Mouse (Mus musculus): ENCODE results near the gene Tecpr2.

The Tecpr2 gene

DNA sequence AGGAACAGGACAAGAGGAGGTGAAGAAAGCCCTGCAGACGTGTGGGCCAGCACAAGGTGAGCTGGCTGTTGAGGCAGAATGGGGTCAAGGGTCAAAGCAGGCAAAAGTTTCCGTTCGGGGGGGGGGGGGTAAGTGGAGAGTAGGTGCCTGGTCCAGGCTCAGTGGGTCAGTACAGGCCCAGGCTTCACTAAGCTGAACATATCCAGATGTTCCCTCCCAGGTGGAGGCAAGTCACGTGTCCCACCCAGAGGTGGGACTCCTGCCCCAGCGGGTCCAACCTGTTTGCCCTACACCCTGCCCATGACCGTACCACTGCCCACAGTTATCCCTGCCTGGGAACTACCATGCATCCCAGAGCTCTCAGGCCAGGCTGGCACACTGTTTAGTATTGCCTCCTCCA, 116.7 kb downstream of the Tecpr2 start:
- DNase-seq (ENCODE audit: low read depth, low spot score), result no peak

DNA sequence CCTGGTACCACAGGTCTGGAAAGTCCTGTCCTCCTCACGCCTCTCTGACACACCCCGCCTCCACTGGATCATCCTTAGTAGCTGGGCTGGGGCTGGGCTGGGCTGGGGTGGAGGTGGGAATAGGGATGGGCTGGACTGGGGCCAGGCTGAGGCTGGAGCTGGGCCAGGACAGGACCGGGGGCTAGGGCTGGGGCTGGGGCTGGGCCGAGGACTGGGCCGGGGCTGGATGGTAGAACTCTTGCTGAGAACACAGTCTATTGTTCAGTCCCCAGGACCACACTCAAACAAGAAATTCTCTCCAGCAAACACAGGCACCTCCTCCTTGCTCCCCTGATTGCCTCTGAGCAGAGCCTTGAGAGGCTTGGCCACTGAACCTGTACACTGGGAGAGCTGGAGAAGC, 117.3 kb downstream of the Tecpr2 start:
- no peak for DNase-seq (ENCODE audit: low read depth, low spot score)

DNA sequence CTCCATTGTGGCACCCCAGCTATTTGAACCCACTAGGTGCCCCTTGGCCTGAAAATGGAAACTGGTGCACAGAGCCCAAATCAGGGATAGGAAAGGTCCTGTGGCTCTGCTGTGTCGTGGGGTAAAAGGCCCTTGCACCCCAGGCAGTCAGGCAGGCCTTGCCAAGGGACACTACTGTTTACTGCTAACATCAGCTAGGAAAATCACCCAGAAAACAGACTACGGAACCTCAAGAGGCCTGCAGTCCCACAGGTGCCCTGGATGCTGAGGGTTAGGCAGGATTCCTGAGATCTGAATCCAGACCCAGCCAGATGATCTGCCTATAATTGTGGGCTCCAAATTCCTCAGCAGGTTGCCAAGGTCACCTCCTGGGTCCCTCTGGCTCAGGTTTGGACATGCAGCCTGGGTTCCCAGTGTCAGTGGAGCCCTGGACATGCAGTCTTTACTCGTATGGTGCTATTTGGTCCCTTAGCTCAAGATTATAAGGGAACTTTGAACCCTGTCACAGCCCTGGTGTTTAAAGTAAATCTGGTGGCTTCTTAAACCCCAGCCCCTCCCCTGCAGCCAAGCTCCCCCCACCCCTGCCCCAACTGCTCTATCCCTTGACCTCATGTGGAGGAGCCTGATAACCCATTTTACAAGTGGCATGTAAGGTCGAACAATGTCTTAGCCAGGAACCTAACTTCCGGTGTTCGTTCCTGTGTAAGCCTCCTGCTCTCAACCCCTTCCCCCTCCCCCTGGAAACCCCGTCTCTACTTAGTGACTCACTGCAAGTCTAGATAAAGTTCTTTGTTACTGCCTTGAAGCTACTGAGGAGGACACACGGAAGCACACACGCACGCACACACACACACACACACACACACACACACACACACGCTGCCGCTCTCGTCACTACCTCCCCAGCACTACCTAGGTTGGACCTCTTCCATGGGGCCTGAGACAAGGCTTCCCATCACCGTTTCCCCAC, 118.4 kb downstream of the Tecpr2 start:
- no peak for DNase-seq (ENCODE audit: low read depth, low spot score)

DNA sequence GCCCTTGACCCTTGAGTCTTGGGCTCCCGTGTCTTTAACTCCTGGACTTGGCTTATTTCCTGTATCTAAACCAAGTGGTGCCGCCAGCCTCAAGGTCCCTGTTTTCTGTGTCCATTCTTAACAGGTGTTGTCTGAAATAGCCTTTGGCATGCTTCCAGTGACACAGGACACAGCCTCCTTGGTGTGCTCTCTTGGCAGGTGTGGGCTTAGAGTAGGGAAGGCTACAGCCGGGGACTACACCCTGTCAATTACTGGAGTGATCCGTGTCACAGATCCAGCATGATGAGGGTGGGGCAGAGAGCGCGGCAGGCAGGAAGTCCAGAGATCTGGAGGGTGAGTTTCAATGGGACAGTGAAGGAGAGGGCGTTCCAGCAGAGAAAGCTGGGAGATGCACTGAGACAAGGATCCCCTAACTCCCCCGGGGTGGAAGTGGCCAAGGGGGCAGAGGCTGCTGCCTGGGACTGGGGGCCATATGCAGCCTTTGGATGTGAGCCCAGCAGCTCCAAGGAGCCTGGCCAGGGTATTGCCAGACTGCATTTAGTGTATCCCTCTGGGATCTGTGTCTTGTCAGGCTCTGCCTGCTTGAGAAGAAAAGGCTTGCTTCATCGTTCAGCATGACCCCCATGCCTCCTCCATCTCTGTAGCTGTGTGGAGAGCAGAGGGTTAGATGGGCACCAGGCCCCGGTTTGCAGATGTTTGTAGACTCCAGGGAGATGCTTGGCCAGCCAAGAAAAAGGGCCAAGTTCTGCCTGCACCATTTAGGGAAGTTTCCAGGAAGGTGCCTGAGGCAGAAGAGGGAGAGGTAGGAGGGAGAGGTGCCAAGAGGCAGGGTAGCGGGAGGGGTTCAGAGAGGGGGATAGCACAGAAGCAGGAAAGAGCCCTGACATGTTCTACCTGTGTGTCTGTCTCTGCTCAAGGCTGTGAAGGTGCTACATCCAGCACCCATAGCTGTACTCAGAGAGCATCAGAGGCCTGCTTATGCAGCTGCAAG, 119.7 kb downstream of the Tecpr2 start:
- DNase-seq (ENCODE audit: low read depth, low spot score), result no peak

DNA sequence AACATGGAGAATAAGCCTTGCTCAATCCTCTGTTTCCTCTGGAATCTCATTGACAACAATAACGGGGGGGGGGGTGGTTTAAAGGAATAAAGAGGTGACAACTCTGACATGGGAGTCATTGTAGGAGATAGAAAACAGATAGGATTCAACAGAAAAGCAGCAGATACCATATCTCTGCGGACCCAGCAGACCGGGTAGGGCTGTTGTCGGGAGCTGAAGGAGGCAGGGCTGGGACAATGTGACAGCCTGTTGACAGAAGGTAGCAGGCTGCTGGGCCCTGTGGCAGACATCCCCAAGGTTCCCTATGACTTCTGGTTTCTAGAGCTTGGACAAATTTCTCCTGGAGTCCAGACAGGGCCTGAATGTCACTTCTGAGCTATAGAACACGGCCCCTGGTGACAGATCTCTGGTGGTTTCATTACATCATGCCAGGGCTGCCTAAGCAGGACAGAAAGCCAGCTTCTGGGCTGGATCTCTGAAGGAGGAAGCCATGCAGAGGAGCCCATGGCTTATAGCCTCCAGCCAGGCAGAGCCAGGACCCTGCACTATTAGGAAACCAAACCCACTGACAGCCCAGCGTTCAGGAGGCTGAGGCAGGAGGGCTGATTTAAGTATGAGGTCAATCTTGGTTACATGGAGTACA, 120.7 kb downstream of the Tecpr2 start:
- DNase-seq (ENCODE audit: low read depth, low spot score), result no peak

DNA sequence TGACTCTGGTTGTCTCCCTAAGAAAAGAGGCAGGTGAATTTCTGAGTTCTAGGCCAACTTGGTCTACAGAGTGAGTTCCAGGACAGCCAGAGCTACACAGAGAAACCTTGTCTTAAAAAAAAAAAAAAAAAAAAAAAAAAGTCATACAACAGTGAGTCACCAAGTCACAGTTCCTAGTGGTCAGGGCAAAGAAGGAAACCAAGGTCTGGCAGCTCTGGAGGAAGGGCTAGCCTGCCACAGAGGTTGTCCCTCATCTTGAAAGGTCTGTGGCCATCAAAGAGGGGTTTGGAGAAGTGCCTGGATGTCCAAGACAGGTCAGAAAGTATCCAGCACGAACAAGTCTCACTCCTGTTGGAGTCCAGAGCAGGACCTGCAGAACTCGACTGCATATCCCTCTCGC, 127.7 kb downstream of the Tecpr2 start:
- peak; percentile 43 for DNase-seq (ENCODE audit: low read depth, low spot score)

DNA sequence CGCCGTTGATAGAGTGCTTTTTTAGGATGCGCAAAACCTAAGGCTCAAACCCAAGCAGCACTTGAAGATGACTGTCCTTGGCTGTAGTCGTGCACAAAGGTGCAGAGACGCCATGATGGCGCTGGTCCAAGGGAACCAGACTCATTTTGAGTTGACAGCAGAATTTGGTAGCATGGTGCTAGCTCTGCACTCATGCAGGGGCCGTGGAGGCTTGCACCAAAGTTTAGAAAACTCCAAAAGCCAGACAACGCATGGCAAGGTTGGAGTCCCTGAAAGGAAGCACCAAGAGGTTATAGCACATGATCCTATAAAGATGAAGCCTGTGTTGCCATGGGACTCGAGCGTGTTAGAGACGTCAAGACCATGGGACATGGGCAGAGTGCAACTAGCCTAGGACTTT, 129.0 kb downstream of the Tecpr2 start:
- no peak for DNase-seq (ENCODE audit: low read depth, low spot score)

DNA sequence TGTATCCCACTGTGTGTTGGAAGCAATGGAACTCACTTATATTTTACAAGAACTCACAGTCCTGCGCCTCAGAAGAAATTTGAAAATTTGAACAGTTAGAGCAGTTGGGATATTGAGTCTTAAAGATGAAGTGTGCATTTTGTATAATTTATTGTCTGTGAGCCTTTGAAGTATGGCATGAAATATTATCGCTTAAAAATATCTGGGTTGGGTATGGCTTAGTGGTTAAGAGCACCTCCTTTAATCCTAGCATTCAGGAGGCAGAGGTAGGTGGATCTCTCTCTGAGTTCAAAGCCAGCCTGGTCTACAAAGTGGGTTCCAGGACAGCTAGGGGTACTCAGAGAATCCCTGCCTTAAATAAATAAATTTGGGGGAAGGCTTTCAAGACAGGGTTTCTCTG, 130.0 kb downstream of the Tecpr2 start:
- DNase-seq (ENCODE audit: low read depth, low spot score), result no peak

DNA sequence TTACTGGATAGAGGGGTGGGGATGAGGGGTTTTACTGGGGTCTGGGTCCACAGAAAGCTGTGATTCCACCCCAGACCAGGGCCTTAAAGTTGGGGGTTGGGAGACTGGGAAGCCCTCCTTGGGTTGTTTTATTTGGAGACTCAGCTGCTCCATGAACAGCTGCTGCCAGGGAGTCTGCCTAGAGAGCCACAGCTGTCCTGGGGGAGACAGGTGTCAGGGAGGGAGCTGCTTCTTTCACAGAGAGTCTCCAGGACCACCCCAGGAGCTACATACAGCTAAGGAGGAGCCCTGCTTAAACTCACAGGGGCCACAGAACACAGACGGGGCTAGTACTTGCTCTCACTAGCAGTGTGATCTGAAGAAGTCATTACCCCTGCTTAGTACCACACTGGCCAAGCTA, 132.1 kb downstream of the Tecpr2 start:
- DNase-seq (ENCODE audit: low read depth, low spot score), result no peak

DNA sequence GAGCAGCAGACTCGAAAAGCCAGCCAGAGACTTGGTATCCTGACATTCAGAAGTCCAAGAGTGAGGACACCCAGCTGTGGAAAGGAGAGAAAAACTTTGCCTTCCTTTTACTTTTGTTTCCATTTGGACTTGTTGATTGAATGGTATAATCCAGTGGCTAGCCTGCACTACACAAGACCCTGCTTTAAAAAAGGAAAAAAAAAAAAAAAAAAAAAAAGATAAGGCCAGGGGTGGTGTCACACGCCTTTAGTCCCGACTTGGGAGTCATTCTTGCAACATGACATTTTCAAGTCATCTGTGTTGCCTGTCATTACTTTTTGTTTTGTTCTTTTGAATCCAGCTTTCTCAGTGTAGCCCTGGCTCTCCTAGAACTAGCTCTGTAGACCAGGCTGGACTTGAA, 132.5 kb downstream of the Tecpr2 start:
- no peak for DNase-seq (ENCODE audit: low read depth, low spot score)
